Mouse (Mus musculus) ES-Bruce4 (cell line): ENCODE data around the gene Racgap1. TPM values are rescaled to one million over a fixed set of nuclear protein-coding genes. Genes with fewer than 3 reads are reported as not detected.

Source experiments
- H3K27ac ChIP-seq: 2 replicates; pipeline ENCODE4 v1.5.1; 2012; ENCODE audit warnings: low read length, inconsistent platforms; ENCODE audit not compliant: insufficient read depth
- H3K27me3 ChIP-seq: 2 replicates; pipeline ENCODE4 v1.6.1; 2012; ENCODE audit warnings: mild to moderate bottlenecking, low read length, inconsistent platforms; ENCODE audit not compliant: control insufficient read depth, poor library complexity, insufficient read depth, severe bottlenecking
- H3K36me3 ChIP-seq: 2 replicates; pipeline ENCODE4 v1.6.1; 2012; ENCODE audit warnings: inconsistent platforms, mild to moderate bottlenecking, low read length, moderate library complexity; ENCODE audit not compliant: control insufficient read depth, poor library complexity, insufficient read depth, severe bottlenecking
- H3K4me1 ChIP-seq: one replicate; pipeline ENCODE4 v1.8.1; 2011; ENCODE audit warnings: low read length; ENCODE audit not compliant: control insufficient read depth, insufficient read depth
- H3K4me3 ChIP-seq: 2 replicates; pipeline ENCODE4 v1.5.1; 2011; ENCODE audit warnings: low read depth, mild to moderate bottlenecking, low read length
- H3K9ac ChIP-seq: 2 replicates; pipeline ENCODE4 v1.6.1; 2012; ENCODE audit warnings: low read depth, mild to moderate bottlenecking, inconsistent platforms; ENCODE audit not compliant: poor library complexity, severe bottlenecking
- H3K9me3 ChIP-seq: replicated peaks from 2 replicates; pipeline ENCODE4 v1.6.1; 2012; ENCODE audit warnings: mild to moderate bottlenecking, low read length, inconsistent platforms; ENCODE audit not compliant: control insufficient read depth, poor library complexity, insufficient read depth, severe bottlenecking
- CTCF ChIP-seq: IDR thresholded peaks from one replicate; pipeline ENCODE4 v1.8.1; 2011; ENCODE audit warnings: low read depth, low read length
- EP300 ChIP-seq: IDR thresholded peaks from 2 replicates; pipeline ENCODE4 v1.6.1; 2011; ENCODE audit warnings: low read depth, low read length; ENCODE audit not compliant: insufficient read depth
- POLR2A ChIP-seq: IDR thresholded peaks from one replicate; pipeline ENCODE4 v1.8.1; 2011; ENCODE audit warnings: low read length; ENCODE audit not compliant: insufficient read depth
- polyA plus RNA-seq: library from polyadenylated mRNA; stranded (reverse); fragments of >200 nt; gene quantifications from 2 replicates; pipeline ENCODE4 v1.2.4, GENCODE M21; 2011; ENCODE audit warnings: low read depth; ENCODE audit not compliant: missing spikeins, insufficient read depth, insufficient read length

Racgap1 gene
- polyA plus RNA-seq, 1 experiment = 122 TPM

DNA sequence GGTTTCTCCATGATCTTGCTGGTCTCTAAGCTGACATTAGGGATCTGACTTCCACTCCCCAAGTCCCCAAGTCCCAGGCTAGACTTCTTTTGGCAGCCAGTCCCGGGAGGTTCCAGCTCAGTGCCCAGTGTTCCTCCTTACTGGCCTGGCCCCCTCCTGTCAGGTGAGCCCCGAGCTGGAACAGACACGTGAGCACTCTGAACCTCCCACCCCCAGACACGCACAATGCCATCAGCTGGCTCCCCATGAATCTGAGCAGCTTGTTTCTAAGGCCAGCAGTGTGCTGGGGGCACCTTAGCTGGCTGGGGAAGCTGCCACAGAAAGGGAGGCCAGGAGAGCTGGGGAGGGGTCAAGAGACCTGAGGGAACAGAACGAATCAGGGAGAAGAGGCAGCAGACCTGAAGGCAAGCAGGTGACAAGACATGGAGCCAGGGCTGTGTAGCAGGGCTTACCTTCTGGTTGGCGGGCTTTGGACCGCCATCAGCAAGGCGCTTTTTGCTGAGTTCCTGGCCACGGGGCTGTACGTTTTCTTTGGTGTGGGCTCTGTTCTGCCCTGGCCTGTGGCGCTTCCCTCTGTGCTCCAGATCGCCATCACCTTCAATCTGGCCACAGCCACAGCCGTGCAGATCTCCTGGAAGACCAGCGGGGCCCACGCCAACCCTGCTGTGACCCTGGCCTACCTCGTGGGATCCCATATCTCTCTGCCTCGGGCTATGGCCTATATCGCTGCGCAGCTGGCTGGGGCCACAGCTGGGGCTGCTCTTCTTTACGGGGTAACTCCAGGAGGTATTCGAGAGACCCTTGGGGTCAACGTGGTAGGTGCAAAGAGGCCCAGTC, 50.3 kb downstream of the Racgap1 start, which contains the start of gene Aqp6:
TSS of gene Aqp6 (plus strand) at position 415 of the 837 bp plus-strand sequence.
- Histone ChIP-seq H3K9ac (peak within 1 kb of the TSS; percentile 17), H3K27me3 (no peaks in the 10 kb centered on the region), H3K27ac (no peak within 1 kb of the TSS), H3K4me3 (peak within 1 kb of the TSS; percentile 17), H3K4me1 (peaks cover 4% of the 10 kb centered on the region), H3K36me3 (no peaks in the 10 kb centered on the region), H3K9me3 (no peaks in the 10 kb centered on the region)
- TF ChIP-seq POLR2A = no peak
- TF ChIP-seq EP300 = no peak
- TF ChIP-seq CTCF = no peak

DNA sequence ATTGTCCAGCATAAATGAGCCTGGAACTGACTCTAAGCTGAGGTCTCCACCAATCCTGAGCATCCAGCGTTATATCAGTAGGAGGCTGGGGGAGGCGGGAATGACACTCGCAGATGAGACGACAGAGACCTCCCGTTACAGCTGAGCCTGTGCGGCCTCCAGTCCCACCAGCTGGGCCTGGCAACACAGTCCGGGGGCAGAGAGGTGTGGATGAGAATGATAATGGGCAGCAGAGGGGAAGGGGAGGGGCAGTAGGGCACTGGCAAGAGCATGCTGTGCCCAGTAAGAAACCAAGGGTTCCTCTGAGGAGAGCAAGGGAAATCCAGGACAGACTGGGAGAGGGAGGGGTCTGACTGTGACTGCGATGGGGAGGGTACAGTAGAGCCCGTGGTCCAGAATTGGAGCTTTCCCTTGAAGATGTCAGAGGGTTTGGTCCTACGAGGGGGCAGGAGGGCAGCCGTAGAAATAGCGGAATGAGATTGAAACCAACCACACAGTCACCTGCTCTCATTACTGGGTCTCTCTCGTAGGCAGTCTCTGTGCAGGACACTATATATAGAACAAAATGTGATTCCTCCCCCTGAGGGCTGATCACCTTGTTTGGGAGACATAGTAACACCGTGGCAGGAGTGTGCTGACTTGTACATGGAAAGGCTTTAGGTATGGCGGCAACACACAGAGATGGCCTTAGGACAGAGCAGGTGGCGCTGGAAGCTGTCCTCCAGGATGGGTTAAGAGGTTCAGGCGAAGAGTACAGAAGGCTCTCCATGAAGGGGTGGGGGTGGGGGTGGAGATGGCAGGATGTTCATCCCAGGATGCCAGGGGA, 52.0 kb downstream of the Racgap1 start:
- Histone ChIP-seq H3K27me3 (no peaks in the 10 kb centered on the region), H3K36me3 (no peaks in the 10 kb centered on the region), H3K4me1 (peaks cover 4% of the 10 kb centered on the region), H3K9me3 (no peaks in the 10 kb centered on the region), H3K9ac (no peak overlapping the region), H3K4me3 (no peak overlapping the region), H3K27ac (no peak overlapping the region)
- TF ChIP-seq CTCF = no peak
- TF ChIP-seq POLR2A = no peak
- TF ChIP-seq EP300 = no peak

DNA sequence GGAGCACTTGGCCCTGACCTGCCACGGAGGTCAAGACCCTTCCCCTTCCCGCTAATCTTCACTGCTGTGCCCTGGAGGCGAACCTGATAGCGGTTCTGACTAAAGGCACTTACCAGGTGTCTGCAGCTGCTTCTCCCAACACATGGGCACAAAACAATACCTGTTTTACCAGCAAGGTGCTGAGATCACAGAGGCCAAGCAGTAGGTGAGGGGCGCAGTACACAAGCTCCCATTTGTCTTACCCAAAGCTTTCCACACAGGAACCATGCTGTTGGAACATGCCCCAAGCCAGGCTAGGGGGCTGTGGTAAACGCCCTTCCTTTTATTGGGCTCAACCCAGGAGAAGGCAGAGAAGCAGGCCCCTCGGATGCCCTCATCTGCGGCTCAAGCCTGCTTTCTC, 53.9 kb downstream of the Racgap1 start:
- Histone ChIP-seq H3K4me3 (no peak overlapping the region), H3K27ac (no peak overlapping the region), H3K36me3 (no peaks in the 10 kb centered on the region), H3K9ac (no peak overlapping the region), H3K27me3 (no peaks in the 10 kb centered on the region), H3K4me1 (peaks cover 4% of the 10 kb centered on the region), H3K9me3 (no peaks in the 10 kb centered on the region)
- TF ChIP-seq CTCF = no peak
- no peak for TF ChIP-seq POLR2A
- no peak for TF ChIP-seq EP300

DNA sequence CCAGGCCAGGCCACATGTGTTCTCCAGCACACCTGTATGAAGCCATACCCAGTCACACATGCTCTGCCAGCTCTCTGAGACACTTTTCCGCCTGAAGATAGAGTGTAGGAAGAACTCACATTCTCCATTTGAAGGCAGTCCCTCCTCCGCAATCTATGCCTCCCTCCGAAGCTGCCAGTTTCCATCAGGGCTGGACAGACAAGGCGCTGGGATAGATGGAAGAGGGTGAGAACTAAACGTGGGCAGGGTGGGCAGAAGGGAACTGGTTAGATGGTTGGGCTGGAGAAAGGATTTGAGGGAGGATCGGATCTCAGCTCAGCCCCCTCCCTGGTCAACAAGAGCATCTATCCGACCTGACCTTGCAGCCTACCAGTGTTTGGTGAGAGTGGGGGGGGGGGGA, 54.6 kb downstream of the Racgap1 start:
- Histone ChIP-seq H3K36me3 (no peaks in the 10 kb centered on the region), H3K27me3 (no peaks in the 10 kb centered on the region), H3K9ac (no peak overlapping the region), H3K27ac (no peak overlapping the region), H3K9me3 (no peaks in the 10 kb centered on the region), H3K4me3 (no peak overlapping the region), H3K4me1 (peaks cover 4% of the 10 kb centered on the region)
- TF ChIP-seq EP300 (no peak), CTCF (no peak), POLR2A (no peak)

DNA sequence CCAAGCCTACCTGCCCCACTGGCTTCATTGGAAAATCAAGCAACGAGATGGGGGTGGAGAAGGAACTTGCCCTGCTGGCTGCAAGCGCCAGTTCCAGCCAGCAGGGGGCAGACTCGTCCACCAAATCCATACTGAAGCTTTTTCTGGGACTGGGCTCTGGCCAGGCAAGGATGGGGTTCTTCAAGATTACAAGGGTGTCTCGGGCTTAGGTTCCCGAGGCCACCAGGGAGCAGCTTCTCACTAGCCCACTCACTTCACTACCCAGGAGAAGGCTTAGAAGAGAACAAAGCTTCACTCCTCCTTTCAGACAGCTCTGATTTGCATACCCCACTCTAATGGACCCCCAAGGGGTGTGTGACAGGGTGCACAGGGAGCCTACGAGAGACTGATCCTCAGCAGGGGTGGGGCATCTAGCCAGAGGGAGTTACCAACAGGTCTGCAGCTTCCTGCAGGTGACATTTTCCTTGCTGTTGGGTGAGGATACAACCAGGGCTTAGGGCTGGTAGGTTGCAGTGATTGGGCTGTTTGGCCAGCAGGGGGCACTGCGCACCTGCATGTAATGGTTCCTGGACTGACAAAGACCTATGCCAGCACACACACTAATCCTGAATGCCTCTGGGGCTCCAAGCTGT, 55.3 kb downstream of the Racgap1 start:
- Histone ChIP-seq H3K27ac (no peak overlapping the region), H3K36me3 (no peaks in the 10 kb centered on the region), H3K27me3 (no peaks in the 10 kb centered on the region), H3K4me1 (peaks cover 4% of the 10 kb centered on the region), H3K9me3 (no peaks in the 10 kb centered on the region), H3K9ac (no peak overlapping the region), H3K4me3 (no peak overlapping the region)
- TF ChIP-seq CTCF (peak; percentile 97), POLR2A (no peak), EP300 (0 out of 2 replicates have a peak, but pooled peaks have one; percentile 27)
